Mouse (Mus musculus): ENCODE data around the gene Boll. TPM values are rescaled to one million over a fixed set of nuclear protein-coding genes. Genes with fewer than 3 reads are reported as not detected.

Gene Boll
- polyA plus RNA-seq, 1 experiment: 0.30 TPM

DNA sequence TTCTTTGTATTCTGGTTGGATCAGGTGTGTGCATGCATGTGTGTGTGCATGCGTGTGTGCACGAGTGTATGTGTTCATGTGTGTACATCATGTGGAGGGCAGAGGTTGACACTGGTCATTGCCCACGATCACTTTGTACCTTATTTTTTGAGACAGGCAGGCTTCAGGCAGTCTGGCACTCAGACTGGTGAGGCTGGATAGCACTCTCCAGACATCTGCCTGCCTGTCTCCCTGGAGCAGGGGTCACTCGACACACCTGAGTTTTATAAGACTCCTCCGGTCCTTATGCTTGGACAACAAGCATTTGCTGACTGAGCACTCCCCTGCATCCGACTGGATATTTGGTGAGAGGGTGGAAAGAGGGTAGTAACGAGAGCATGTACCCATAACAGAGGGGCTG is 140.2 kb downstream of the Boll start:
- DNase-seq (ENCODE audit: low read depth in 1 of 2, low spot score in 2 of 2): no peak
- no peak for TF ChIP-seq CTCF (IDR thresholded peaks at IDR 0.05; ENCODE audit: extremely low read depth, insufficient read depth, insufficient read length, insufficient replicate concordance)
- TF ChIP-seq POLR2A (IDR thresholded peaks at IDR 0.05; ENCODE audit: low read depth, low read length): no peak
- H3K27ac ChIP-seq (ENCODE audit: insufficient read depth, low read length): no peak overlapping the region
- H3K4me1 ChIP-seq (ENCODE audit: control insufficient read depth, insufficient read depth, insufficient read length): no peaks in the 10 kb centered on the region; the same call in 1 of the 2 replicates
- WGBS: 92% methylated on average over 7 of the region's 7 CpGs
- peaks cover 1% of the 10 kb centered on the region; the same call in 1 of the 2 replicates for H3K27me3 ChIP-seq (ENCODE audit: control insufficient read depth, insufficient read depth, low read length)
- H3K4me3 ChIP-seq (ENCODE audit: extremely low read depth, insufficient read depth, insufficient read length): no peak overlapping the region
- no peaks in the 10 kb centered on the region for H3K36me3 ChIP-seq (ENCODE audit: control insufficient read depth, insufficient read depth, low read length)

DNA sequence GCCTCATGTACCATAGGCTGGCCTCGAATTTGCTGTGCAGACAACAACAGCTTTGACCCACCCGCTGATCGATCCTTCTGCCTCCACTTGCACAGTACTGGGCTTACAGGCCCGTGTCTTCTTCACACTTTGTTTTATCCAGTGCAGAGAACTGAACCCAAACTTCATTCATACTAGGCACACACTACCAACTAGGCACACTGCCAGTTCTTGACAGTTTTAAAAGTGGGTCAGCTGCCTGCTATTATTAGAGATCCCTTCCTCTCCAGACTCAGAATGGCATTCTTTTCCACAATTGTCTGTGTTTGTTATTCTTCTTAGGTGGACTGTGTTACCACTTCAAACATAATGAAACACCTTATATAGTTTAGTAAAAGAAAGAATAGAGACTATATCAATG is 141.9 kb downstream of the Boll start:
- Histone ChIP-seq H3K4me3 (ENCODE audit: extremely low read depth, insufficient read depth, insufficient read length) (no peak overlapping the region), H3K4me1 (ENCODE audit: control insufficient read depth, insufficient read depth, insufficient read length) (no peaks in the 10 kb centered on the region), H3K27me3 (ENCODE audit: control insufficient read depth, insufficient read depth, low read length) (peaks cover 1% of the 10 kb centered on the region; the same call in 1 of the 2 replicates), H3K27ac (ENCODE audit: insufficient read depth, low read length) (no peak overlapping the region), H3K36me3 (ENCODE audit: control insufficient read depth, insufficient read depth, low read length) (no peaks in the 10 kb centered on the region)
- DNase-seq (ENCODE audit: low read depth in 1 of 2, low spot score in 2 of 2): no peak
- TF ChIP-seq POLR2A (IDR thresholded peaks at IDR 0.05; ENCODE audit: low read depth, low read length): no peak
- no peak for TF ChIP-seq CTCF (IDR thresholded peaks at IDR 0.05; ENCODE audit: extremely low read depth, insufficient read depth, insufficient read length, insufficient replicate concordance)
- 65% methylated on average over 4 of the region's 4 CpGs for WGBS

DNA sequence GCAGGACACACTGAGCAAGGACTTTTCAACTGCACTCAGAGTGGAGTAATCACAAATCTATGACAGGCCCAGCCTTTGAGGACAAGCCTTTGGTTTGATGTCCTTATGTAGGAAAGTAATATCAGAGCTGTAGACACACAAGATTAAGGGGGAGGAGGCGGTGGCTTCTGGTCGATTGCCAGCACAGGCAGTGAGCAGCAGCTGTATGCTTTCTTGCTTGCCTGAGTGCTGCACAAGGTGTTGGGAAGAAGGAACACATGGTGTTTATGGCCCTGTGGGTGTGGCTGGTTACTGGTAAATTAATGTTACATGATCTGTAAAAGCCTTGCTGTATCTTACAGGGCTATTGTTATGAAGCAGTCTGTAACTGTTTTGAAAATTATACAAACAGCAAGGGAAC is 146.1 kb downstream of the Boll start:
- no peak for DNase-seq (ENCODE audit: low read depth in 1 of 2, low spot score in 2 of 2)
- no peak for TF ChIP-seq CTCF (IDR thresholded peaks at IDR 0.05; ENCODE audit: extremely low read depth, insufficient read depth, insufficient read length, insufficient replicate concordance)
- TF ChIP-seq POLR2A (IDR thresholded peaks at IDR 0.05; ENCODE audit: low read depth, low read length): no peak

DNA sequence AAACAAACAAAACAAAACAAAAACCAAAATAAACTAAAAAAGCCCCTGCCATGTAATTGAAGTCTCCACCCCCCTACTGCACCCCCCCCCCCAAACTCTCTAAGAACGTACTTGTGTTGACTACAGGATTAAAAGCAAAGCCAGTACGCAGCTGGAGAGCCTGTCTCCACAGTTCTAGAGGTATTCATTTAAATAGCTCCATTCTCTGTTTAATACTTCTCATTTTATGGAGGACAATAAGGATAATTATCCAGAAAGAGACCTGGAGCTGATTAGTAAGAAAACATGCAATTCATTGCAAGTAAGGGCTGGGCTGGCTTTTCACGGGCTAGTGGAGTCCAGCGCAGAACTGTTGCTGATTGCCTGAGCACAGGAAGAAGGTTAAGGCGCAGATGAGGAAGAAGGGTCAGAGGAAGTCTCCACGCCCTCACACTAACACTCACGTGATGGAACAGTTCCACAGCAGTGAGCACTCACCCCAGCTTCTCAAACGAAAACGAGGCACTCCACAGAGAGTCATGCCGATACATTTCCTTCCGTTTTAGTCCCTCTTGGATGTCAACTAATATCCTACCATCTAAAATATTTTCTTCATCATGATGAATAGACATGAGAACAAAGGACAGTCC is 148.0 kb downstream of the Boll start:
- peak; percentile 43; the same call in 1 of the 2 replicates for TF ChIP-seq POLR2A (IDR thresholded peaks at IDR 0.05; ENCODE audit: low read depth, low read length)
- TF ChIP-seq CTCF (IDR thresholded peaks at IDR 0.05; ENCODE audit: extremely low read depth, insufficient read depth, insufficient read length, insufficient replicate concordance): no peak
- Histone ChIP-seq H3K36me3 (ENCODE audit: control insufficient read depth, insufficient read depth, low read length) (no peaks in the 10 kb centered on the region), H3K4me3 (ENCODE audit: extremely low read depth, insufficient read depth, insufficient read length) (no peak overlapping the region; the same call in none of the 2 replicates), H3K27me3 (ENCODE audit: control insufficient read depth, insufficient read depth, low read length) (no peaks in the 10 kb centered on the region), H3K4me1 (ENCODE audit: control insufficient read depth, insufficient read depth, insufficient read length) (peaks cover 19% of the 10 kb centered on the region; the same call in 1 of the 2 replicates), H3K27ac (ENCODE audit: insufficient read depth, low read length) (peak overlapping the region; percentile 96)
- WGBS: 11% methylated on average over 11 of the region's 11 CpGs
- DNase-seq (ENCODE audit: low read depth in 1 of 2, low spot score in 2 of 2): peak; percentile 83 to 92

More for the DNA sequence above, 146.1 kb downstream of the Boll start:
- no peak overlapping the region for H3K27ac ChIP-seq (ENCODE audit: insufficient read depth, low read length)
- H3K4me1 ChIP-seq (ENCODE audit: control insufficient read depth, insufficient read depth, insufficient read length): peaks cover 8% of the 10 kb centered on the region; the same call in 1 of the 2 replicates
- no peak overlapping the region for H3K4me3 ChIP-seq (ENCODE audit: extremely low read depth, insufficient read depth, insufficient read length)
- no peaks in the 10 kb centered on the region for H3K27me3 ChIP-seq (ENCODE audit: control insufficient read depth, insufficient read depth, low read length)
- no peaks in the 10 kb centered on the region for H3K36me3 ChIP-seq (ENCODE audit: control insufficient read depth, insufficient read depth, low read length)
- WGBS: 43% methylated on average over 2 of the region's 2 CpGs

DNA sequence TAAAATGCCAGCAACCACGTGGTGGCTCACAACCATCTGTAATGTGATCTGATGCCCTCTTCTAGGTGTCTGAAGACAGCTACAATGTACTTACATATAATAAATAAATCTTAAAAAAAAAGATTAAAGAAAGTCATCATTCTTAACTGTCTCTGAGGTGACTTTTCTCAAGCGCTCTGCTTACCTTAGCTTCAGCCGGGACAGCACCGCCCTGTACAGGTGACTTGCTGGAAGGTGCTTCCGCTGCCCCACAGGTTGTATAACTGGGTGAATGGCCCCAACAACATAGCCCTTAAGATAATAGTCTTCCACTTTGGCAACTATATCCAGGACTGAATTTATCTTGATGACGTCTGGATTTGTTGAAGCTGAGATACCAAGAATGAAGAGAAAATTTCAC is 149.3 kb downstream of the Boll start:
- TF ChIP-seq POLR2A (IDR thresholded peaks at IDR 0.05; ENCODE audit: low read depth, low read length) (no peak), CTCF (IDR thresholded peaks at IDR 0.05; ENCODE audit: extremely low read depth, insufficient read depth, insufficient read length, insufficient replicate concordance) (no peak)
- WGBS: 94% methylated on average over 6 of the region's 6 CpGs
- Histone ChIP-seq H3K36me3 (ENCODE audit: control insufficient read depth, insufficient read depth, low read length) (no peaks in the 10 kb centered on the region), H3K27me3 (ENCODE audit: control insufficient read depth, insufficient read depth, low read length) (no peaks in the 10 kb centered on the region), H3K4me1 (ENCODE audit: control insufficient read depth, insufficient read depth, insufficient read length) (peaks cover 22% of the 10 kb centered on the region; the same call in 1 of the 2 replicates), H3K27ac (ENCODE audit: insufficient read depth, low read length) (no peak overlapping the region), H3K4me3 (ENCODE audit: extremely low read depth, insufficient read depth, insufficient read length) (no peak overlapping the region)
- DNase-seq (ENCODE audit: low read depth in 1 of 2, low spot score in 2 of 2): no peak

DNA sequence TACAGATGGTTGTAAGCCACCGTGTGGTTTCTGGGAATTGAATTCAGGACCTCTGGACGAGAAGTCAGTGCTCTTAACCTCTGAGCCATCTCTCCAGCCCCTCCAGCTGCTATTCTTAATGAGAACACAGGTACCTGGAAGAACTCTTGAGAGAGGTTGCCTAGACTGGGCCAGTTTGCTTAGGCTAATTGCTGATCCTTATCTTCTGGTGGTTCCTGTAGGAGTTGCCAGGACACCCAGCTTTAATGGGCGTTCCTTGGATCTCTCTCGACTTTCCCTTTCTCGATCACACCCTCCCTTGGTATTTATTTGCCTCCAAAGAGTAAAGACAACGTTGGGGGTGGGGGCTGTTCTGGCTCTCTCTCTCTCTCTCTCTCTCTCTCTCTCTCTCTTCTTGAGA is 149.8 kb downstream of the Boll start:
- Histone ChIP-seq H3K27ac (ENCODE audit: insufficient read depth, low read length) (no peak overlapping the region), H3K4me1 (ENCODE audit: control insufficient read depth, insufficient read depth, insufficient read length) (peaks cover 25% of the 10 kb centered on the region; the same call in 1 of the 2 replicates), H3K27me3 (ENCODE audit: control insufficient read depth, insufficient read depth, low read length) (no peaks in the 10 kb centered on the region), H3K36me3 (ENCODE audit: control insufficient read depth, insufficient read depth, low read length) (no peaks in the 10 kb centered on the region), H3K4me3 (ENCODE audit: extremely low read depth, insufficient read depth, insufficient read length) (no peak overlapping the region)
- 83% methylated on average over 6 of the region's 6 CpGs for WGBS
- no peak for DNase-seq (ENCODE audit: low read depth in 1 of 2, low spot score in 2 of 2)
- TF ChIP-seq CTCF (IDR thresholded peaks at IDR 0.05; ENCODE audit: extremely low read depth, insufficient read depth, insufficient read length, insufficient replicate concordance): no peak
- no peak for TF ChIP-seq POLR2A (IDR thresholded peaks at IDR 0.05; ENCODE audit: low read depth, low read length)

DNA sequence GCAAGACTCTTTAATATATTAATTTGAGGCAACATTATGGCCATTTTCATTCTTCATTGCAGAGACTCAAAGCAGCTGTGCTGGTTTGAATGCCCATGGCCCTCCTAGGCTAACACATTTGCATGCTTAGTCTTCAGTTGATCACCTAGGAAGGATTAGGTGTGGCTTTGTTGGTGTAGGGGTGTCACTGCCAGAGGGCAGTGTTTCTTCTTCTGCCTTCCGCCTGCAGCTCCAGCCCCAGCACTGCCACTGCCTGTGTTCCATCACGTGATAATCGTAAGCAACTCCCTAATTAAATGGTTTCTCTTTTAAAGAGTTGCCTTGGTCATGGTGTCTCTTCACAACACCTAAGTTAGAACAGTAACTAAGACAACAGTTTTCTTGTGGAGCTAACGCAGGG is 150.5 kb downstream of the Boll start:
- H3K36me3 ChIP-seq (ENCODE audit: control insufficient read depth, insufficient read depth, low read length): no peaks in the 10 kb centered on the region
- no peaks in the 10 kb centered on the region for H3K27me3 ChIP-seq (ENCODE audit: control insufficient read depth, insufficient read depth, low read length)
- 72% methylated on average over 4 of the region's 4 CpGs for WGBS
- H3K4me3 ChIP-seq (ENCODE audit: extremely low read depth, insufficient read depth, insufficient read length): no peak overlapping the region
- peak in 1 of 2 experiments; percentile 28 for DNase-seq (ENCODE audit: low read depth in 1 of 2, low spot score in 2 of 2)
- peak overlapping the region; percentile 38; the same call in 1 of the 2 replicates for H3K27ac ChIP-seq (ENCODE audit: insufficient read depth, low read length)
- H3K4me1 ChIP-seq (ENCODE audit: control insufficient read depth, insufficient read depth, insufficient read length): peaks cover 26% of the 10 kb centered on the region; the same call in 1 of the 2 replicates
- no peak; the same call in 1 of the 2 replicates for TF ChIP-seq CTCF (IDR thresholded peaks at IDR 0.05; ENCODE audit: extremely low read depth, insufficient read depth, insufficient read length, insufficient replicate concordance)
- no peak for TF ChIP-seq POLR2A (IDR thresholded peaks at IDR 0.05; ENCODE audit: low read depth, low read length)
